Mouse (Mus musculus): ENCODE measurements around the gene Gm3047.
"Not testable (repeated sequence)": the region's sequence is repeated elsewhere in the genome, so short reads cannot be mapped to it uniquely, and the experiment has no call there.

The Gm3047 gene

DNA sequence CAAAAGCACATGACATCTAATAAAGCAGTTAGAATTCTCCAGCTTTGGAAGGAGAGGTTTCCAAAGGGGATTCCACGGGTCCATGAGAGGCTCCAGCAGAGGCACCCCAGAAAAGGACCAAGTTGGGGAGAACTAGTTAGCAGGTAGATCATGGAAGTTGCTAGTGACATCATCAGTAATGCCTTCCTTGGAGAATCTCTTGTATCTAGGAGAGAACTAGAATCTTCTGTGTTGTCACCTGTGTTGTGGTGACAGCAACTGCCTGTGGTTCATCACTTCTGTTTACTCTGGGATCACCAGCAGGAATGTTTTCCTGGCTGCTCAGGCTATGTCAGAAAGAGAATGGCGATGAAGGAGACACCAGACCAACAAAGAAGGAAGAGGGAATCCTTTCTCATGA is at the start of gene Gm3047:
TSS of gene Gm3047 (plus strand) at position 301 of the 400 bp plus-strand sequence.
- not testable (repeated sequence) for DNase-seq (ENCODE audit: low read depth)
